Mouse (Mus musculus) limb, embryonic 12.5 days (tissue): ENCODE data around the gene Baz2a. TPM values are rescaled to one million over a fixed set of nuclear protein-coding genes. Genes with fewer than 3 reads are reported as not detected.
A peak's percentile ranks its signal among the peaks of the same experiment; 100 is the strongest.
"Not testable (repeated sequence)": the region's sequence is repeated elsewhere in the genome, so short reads cannot be mapped to it uniquely, and the experiment has no call there.

Source experiments
- ATAC-seq: fragments of 200-750 bp; cut with Nextera tagmentation; 2 replicates; pipeline ENCODE4 v1.8.0; 2017; ENCODE audit warnings: low read depth, moderate TSS enrichment; ENCODE audit not compliant: insufficient number of reproducible peaks, insufficient read depth, low FRiP score, low TSS enrichment
- H3K27ac ChIP-seq: fragments of 300-500 bp; sonication (generic); 2 replicates; pipeline ENCODE4 v1.5.1; 2016; ENCODE audit warnings: mild to moderate bottlenecking, moderate library complexity
- H3K27me3 ChIP-seq: fragments of 300-500 bp; sonication (generic); 2 replicates; pipeline ENCODE4 v1.6.1; 2016; ENCODE audit warnings: mild to moderate bottlenecking, moderate library complexity
- H3K36me3 ChIP-seq: fragments of 300-500 bp; sonication (generic); 2 replicates; pipeline ENCODE4 v1.6.1; 2016; ENCODE audit warnings: mild to moderate bottlenecking, moderate library complexity
- H3K4me1 ChIP-seq: fragments of 300-500 bp; sonication (generic); replicated peaks from 2 replicates; pipeline ENCODE4 v1.6.1; 2016
- H3K4me2 ChIP-seq: fragments of 300-500 bp; sonication (generic); 2 replicates; pipeline ENCODE4 v1.6.1; 2016; ENCODE audit warnings: mild to moderate bottlenecking, moderate library complexity
- H3K4me3 ChIP-seq: fragments of 300-500 bp; sonication (generic); replicated peaks from 2 replicates; pipeline ENCODE4 v1.5.1; 2016; ENCODE audit warnings: mild to moderate bottlenecking
- H3K9ac ChIP-seq: fragments of 300-500 bp; sonication (generic); replicated peaks from 2 replicates; pipeline ENCODE4 v1.6.1; 2016; ENCODE audit warnings: mild to moderate bottlenecking, moderate library complexity
- H3K9me3 ChIP-seq: fragments of 300-500 bp; sonication (generic); 2 replicates; pipeline ENCODE4 v1.6.1; 2016; ENCODE audit warnings: mild to moderate bottlenecking, moderate library complexity
- WGBS: fragments of 180-500 bp; shearing (Covaris S2); methylation state at CpG from one replicate; pipeline ENCODE4 v1.1.7; 2016; 5-methylcytosine and 5-hydroxymethylcytosine counted together
- polyA plus RNA-seq: library from polyadenylated mRNA; unstranded; fragments of >200 nt; fragmentation: Nextera tagmentation; extraction: Ambion mirVana; gene quantifications from 2 replicates; pipeline ENCODE4 v1.2.1, GENCODE M21; 2016

The Baz2a gene
- polyA plus RNA-seq, 1 experiment from 2014 or later: 8.6 TPM

DNA sequence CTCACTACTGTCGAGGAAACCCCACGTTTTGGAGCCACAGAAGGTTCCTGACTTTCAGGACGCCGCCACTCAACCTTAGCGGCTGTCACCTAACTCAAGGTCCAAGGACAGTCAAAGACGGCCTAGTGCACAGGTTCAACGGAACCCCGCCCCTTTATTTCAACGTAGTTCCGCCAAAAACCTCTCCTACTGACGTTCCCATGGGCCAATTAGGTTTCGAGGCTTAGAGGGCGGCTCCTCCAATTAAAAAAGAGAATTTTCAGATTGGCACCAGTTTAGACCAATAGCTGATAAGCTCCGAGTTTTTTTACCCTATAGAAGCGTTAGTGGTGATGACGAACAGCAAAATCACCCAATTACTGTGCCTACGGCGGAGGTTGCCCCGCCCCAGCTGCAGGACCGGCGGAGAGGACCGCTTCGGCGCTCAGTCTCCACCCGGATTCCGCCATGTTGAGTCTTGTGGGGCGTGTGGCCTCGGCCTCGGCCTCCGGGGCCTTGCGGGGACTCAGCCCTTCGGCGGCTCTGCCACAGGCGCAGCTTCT is 8.4 kb upstream of the Baz2a start, which contains the start of gene Atp5b:
Gene Atp5b (plus strand): TSS at position 394 of the 542 bp plus-strand sequence.
- peak within 1 kb of the TSS; percentile 96 for H3K4me2 ChIP-seq
- H3K27ac ChIP-seq: peak within 1 kb of the TSS; percentile 73
- under 1% methylated on average over 34 of the region's 34 CpGs for WGBS

GRCm38 (mm10) chr10:128083688-128084087 is 7.7 kb upstream of the Baz2a start:
- Histone ChIP-seq H3K9ac (peak overlapping the region; percentile 97), H3K27me3 (no peaks in the 10 kb centered on the region), H3K27ac (peak overlapping the region; percentile 73), H3K9me3 (no peaks in the 10 kb centered on the region), H3K4me1 (peaks cover 16% of the 10 kb centered on the region), H3K36me3 (peaks cover 45% of the 10 kb centered on the region), H3K4me3 (peak overlapping the region; percentile 96), H3K4me2 (peak overlapping the region; percentile 96)
- no peak for ATAC-seq
- under 1% methylated on average over 22 of the region's 22 CpGs for WGBS

More for the DNA sequence above, 8.4 kb upstream of the Baz2a start, which contains the start of gene Atp5b:
- Histone ChIP-seq H3K4me3 (peak within 1 kb of the TSS; percentile 96), H3K27me3 (no peaks in the 10 kb centered on the region), H3K36me3 (peaks cover 40% of the 10 kb centered on the region), H3K9ac (peak within 1 kb of the TSS; percentile 97), H3K4me1 (peaks cover 16% of the 10 kb centered on the region), H3K9me3 (no peaks in the 10 kb centered on the region)
- ATAC-seq: peak; percentile 97

- H3K27ac ChIP-seq: peak overlapping the region; percentile 73; the same call in 1 of the 2 replicates
- H3K9ac ChIP-seq: peak overlapping the region; percentile 97
- no peaks in the 10 kb centered on the region for H3K27me3 ChIP-seq
- H3K4me1 ChIP-seq: peaks cover 16% of the 10 kb centered on the region
- peak overlapping the region; percentile 96 for H3K4me2 ChIP-seq
- ATAC-seq: no peak
- 3% methylated on average over 3 of the region's 3 CpGs for WGBS
- peaks cover 49% of the 10 kb centered on the region for H3K36me3 ChIP-seq
- peak overlapping the region; percentile 96 for H3K4me3 ChIP-seq
- no peaks in the 10 kb centered on the region for H3K9me3 ChIP-seq
Measured at GRCm38 (mm10) chr10:128084160-128084559, 7.2 kb upstream of the Baz2a start.

GRCm38 (mm10) chr10:128086391-128086790 is 5.0 kb upstream of the Baz2a start:
- Histone ChIP-seq H3K4me3 (no peak overlapping the region), H3K4me2 (no peak overlapping the region), H3K4me1 (peaks cover 23% of the 10 kb centered on the region), H3K27me3 (no peaks in the 10 kb centered on the region), H3K36me3 (peaks cover 63% of the 10 kb centered on the region), H3K27ac (no peak overlapping the region), H3K9me3 (no peaks in the 10 kb centered on the region), H3K9ac (no peak overlapping the region)
- ATAC-seq: no peak
- WGBS: 83% methylated on average over 6 of the region's 6 CpGs

DNA sequence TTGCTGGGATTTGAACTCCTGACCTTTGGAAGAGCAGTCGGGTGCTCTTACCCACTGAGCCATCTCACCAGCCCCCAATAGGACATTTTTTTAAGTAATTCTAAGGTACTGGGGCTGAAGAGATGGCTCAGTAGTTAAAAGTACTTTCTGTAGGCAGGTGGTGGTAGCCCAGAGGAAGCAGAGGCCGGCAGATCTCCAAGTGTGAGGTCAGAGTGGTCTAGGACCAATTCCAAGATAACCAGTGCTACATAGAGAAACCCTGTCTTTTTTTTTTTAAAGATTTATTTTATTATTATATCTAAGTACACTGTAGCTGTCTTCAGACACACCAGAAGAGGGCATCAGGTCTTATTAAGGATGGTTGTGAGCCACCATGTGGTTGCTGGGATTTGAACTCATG is 4.2 kb upstream of the Baz2a start:
- not testable (repeated sequence) for H3K9me3 ChIP-seq, H3K27ac ChIP-seq, H3K4me2 ChIP-seq, ATAC-seq, H3K4me3 ChIP-seq, H3K27me3 ChIP-seq, H3K9ac ChIP-seq
- WGBS: 85% methylated on average over 2 of the region's 2 CpGs
- peaks cover 26% of the 10 kb centered on the region for H3K4me1 ChIP-seq
- peaks cover 63% of the 10 kb centered on the region for H3K36me3 ChIP-seq

GRCm38 (mm10) chr10:128088181-128088580 is 3.2 kb upstream of the Baz2a start:
- 92% methylated on average over 5 of the region's 5 CpGs for WGBS
- no peak for ATAC-seq
- H3K27ac ChIP-seq: no peak overlapping the region
- H3K27me3 ChIP-seq: no peaks in the 10 kb centered on the region
- H3K4me2 ChIP-seq: no peak overlapping the region
- no peaks in the 10 kb centered on the region for H3K9me3 ChIP-seq
- peaks cover 63% of the 10 kb centered on the region for H3K36me3 ChIP-seq
- H3K4me1 ChIP-seq: peaks cover 29% of the 10 kb centered on the region
- no peak overlapping the region for H3K9ac ChIP-seq
- H3K4me3 ChIP-seq: no peak overlapping the region

GRCm38 (mm10) chr10:128089842-128090241 is 1.5 kb upstream of the Baz2a start:
- Histone ChIP-seq H3K36me3 (peaks cover 57% of the 10 kb centered on the region), H3K4me2 (no peak overlapping the region), H3K27ac (no peak overlapping the region), H3K4me1 (peaks cover 39% of the 10 kb centered on the region), H3K4me3 (no peak overlapping the region), H3K9me3 (no peaks in the 10 kb centered on the region), H3K27me3 (no peaks in the 10 kb centered on the region), H3K9ac (no peak overlapping the region)
- ATAC-seq: no peak
- 68% methylated on average over 5 of the region's 5 CpGs for WGBS

DNA sequence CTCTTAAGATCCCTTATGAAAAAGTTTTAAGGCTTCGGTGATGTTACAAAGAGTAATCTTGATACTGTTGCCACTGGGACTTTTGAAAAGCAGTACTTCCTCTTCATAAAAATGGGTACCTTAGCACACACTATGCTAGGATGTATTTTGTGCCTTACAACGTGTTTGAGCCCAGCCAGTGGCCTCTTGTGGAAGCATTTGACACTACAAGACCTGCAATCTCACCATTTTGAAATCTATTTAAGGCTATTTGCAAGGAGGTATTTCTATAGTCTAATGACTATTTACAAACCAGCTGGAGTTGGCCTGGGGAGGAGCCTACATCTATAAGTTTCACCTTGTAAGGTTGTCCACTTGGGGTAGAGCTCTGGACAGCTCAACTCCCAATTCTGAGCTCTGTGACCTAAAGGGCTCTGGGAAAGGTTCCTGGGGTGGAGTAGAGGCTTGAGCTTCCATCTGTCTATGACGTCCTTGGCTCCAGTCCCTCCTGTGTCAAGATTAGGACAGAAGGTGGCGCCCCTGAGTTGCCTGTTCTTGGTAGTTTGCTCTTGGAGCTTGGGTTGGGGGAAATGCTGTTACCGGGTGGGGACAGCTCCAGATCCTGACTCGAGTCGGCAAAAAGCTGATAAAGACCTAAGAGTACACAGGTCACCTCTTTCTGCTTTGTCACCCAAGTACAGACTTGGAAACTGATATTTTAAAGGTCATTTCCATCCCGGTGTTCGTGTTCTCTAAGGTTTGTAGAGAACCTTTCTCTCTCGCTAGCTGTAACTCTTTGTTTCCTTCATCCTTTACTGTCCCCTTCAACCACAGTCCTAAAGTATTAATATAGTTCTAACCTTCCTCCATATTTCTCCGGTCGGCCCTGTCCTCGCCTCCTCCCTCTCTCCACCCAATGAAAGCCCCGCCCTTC is 470 bp upstream of the Baz2a start:
- Histone ChIP-seq H3K4me2 (peak overlapping the region; percentile 85), H3K4me3 (peak overlapping the region; percentile 85), H3K27me3 (no peaks in the 10 kb centered on the region), H3K4me1 (peaks cover 38% of the 10 kb centered on the region), H3K9me3 (no peaks in the 10 kb centered on the region), H3K9ac (peak overlapping the region; percentile 82), H3K36me3 (peaks cover 46% of the 10 kb centered on the region), H3K27ac (peak overlapping the region; percentile 92; the same call in 1 of the 2 replicates)
- 11% methylated on average over 14 of the region's 14 CpGs for WGBS
- ATAC-seq: 0 out of 2 replicates have a peak, but pooled peaks have one; percentile 50

GRCm38 (mm10) chr10:128092506-128093495 is 1.4 kb downstream of the Baz2a start:
- no peaks in the 10 kb centered on the region for H3K27me3 ChIP-seq
- H3K9ac ChIP-seq: peak overlapping the region; percentile 82
- under 1% methylated on average over 80 of the region's 88 CpGs for WGBS
- ATAC-seq: peak; percentile 11; the same call in 1 of the 2 replicates
- peaks cover 27% of the 10 kb centered on the region for H3K36me3 ChIP-seq
- H3K4me1 ChIP-seq: peaks cover 44% of the 10 kb centered on the region
- no peaks in the 10 kb centered on the region for H3K9me3 ChIP-seq
- H3K4me2 ChIP-seq: peak overlapping the region; percentile 85
- H3K4me3 ChIP-seq: peak overlapping the region; percentile 85
- peak overlapping the region; percentile 92 for H3K27ac ChIP-seq

- Histone ChIP-seq H3K9ac (peak overlapping the region; percentile 82), H3K27me3 (no peaks in the 10 kb centered on the region), H3K27ac (peak overlapping the region; percentile 92), H3K36me3 (peaks cover 18% of the 10 kb centered on the region), H3K4me1 (peaks cover 52% of the 10 kb centered on the region), H3K9me3 (no peaks in the 10 kb centered on the region), H3K4me2 (peak overlapping the region; percentile 85), H3K4me3 (peak overlapping the region; percentile 85)
- ATAC-seq: no peak
- WGBS: 29% methylated on average over 13 of the region's 13 CpGs
Measured at GRCm38 (mm10) chr10:128093496-128094294, 2.3 kb downstream of the Baz2a start.
